Mouse (Mus musculus): ENCODE measurements around the gene A530032D15Rik. TPM values are rescaled to one million over a fixed set of nuclear protein-coding genes. Genes with fewer than 3 reads are reported as not detected.
"Not testable (repeated sequence)": the region's sequence is repeated elsewhere in the genome, so short reads cannot be mapped to it uniquely, and the experiment has no call there.

The A530032D15Rik gene
- polyA plus RNA-seq, 1 experiment from 2014 or later, result 0.31 TPM

GRCm38 (mm10) chr1:85112266-85112665, 2.6 kb upstream of the A530032D15Rik start:
- ATAC-seq (ENCODE audit: insufficient read depth, low FRiP score), result not testable (repeated sequence)
- WGBS, result 88% methylated on average over 7 of the region's 7 CpGs

GRCm38 (mm10) chr1:85111572-85111971, 1.9 kb upstream of the A530032D15Rik start:
- H3K4me3 ChIP-seq (replicated peaks; ENCODE audit: low read length); H3K27me3 ChIP-seq (ENCODE audit: control insufficient read depth, insufficient read depth, low read length); H3K9me3 ChIP-seq (replicated peaks; ENCODE audit: control insufficient read depth, low read length); H3K9ac ChIP-seq (ENCODE audit: low read length); ATAC-seq (ENCODE audit: insufficient read depth, low FRiP score); H3K4me1 ChIP-seq (ENCODE audit: control insufficient read depth, insufficient read depth, low read length); H3K4me2 ChIP-seq (ENCODE audit: low read depth, low read length); H3K36me3 ChIP-seq (ENCODE audit: control insufficient read depth, insufficient read depth, low read length); H3K27ac ChIP-seq (ENCODE audit: low read length): not testable (repeated sequence)
- 60% methylated on average over 9 of the region's 10 CpGs for WGBS

More at GRCm38 (mm10) chr1:85112266-85112665, 2.6 kb upstream of the A530032D15Rik start:
- not testable (repeated sequence) for H3K4me2 ChIP-seq (ENCODE audit: low read depth, low read length); H3K4me1 ChIP-seq (ENCODE audit: control insufficient read depth, insufficient read depth, low read length); H3K36me3 ChIP-seq (ENCODE audit: control insufficient read depth, insufficient read depth, low read length); H3K27me3 ChIP-seq (ENCODE audit: control insufficient read depth, insufficient read depth, low read length); H3K9me3 ChIP-seq (replicated peaks; ENCODE audit: control insufficient read depth, low read length); H3K4me3 ChIP-seq (replicated peaks; ENCODE audit: low read length); H3K27ac ChIP-seq (ENCODE audit: low read length); H3K9ac ChIP-seq (ENCODE audit: low read length)

GRCm38 (mm10) chr1:85110876-85111275, 1.2 kb upstream of the A530032D15Rik start:
- not testable (repeated sequence) for H3K36me3 ChIP-seq (ENCODE audit: control insufficient read depth, insufficient read depth, low read length); H3K4me3 ChIP-seq (replicated peaks; ENCODE audit: low read length); H3K4me1 ChIP-seq (ENCODE audit: control insufficient read depth, insufficient read depth, low read length); H3K9ac ChIP-seq (ENCODE audit: low read length); H3K27ac ChIP-seq (ENCODE audit: low read length); H3K27me3 ChIP-seq (ENCODE audit: control insufficient read depth, insufficient read depth, low read length); ATAC-seq (ENCODE audit: insufficient read depth, low FRiP score); H3K9me3 ChIP-seq (replicated peaks; ENCODE audit: control insufficient read depth, low read length); H3K4me2 ChIP-seq (ENCODE audit: low read depth, low read length)
- 74% methylated on average over 2 of the region's 3 CpGs for WGBS

- WGBS, result 75% methylated on average over 5 of the region's 6 CpGs
- not testable (repeated sequence) for H3K27me3 ChIP-seq (ENCODE audit: control insufficient read depth, insufficient read depth, low read length)
These were observed 3.6 kb downstream of the A530032D15Rik start for GRCm38 (mm10) chr1:85106013-85106412.

GRCm38 (mm10) chr1:85105336-85105735, 4.3 kb downstream of the A530032D15Rik start:
- H3K9ac ChIP-seq (ENCODE audit: low read length); ATAC-seq (ENCODE audit: insufficient read depth, low FRiP score); H3K4me2 ChIP-seq (ENCODE audit: low read depth, low read length); H3K27me3 ChIP-seq (ENCODE audit: control insufficient read depth, insufficient read depth, low read length); H3K27ac ChIP-seq (ENCODE audit: low read length); H3K9me3 ChIP-seq (replicated peaks; ENCODE audit: control insufficient read depth, low read length); H3K36me3 ChIP-seq (ENCODE audit: control insufficient read depth, insufficient read depth, low read length); H3K4me1 ChIP-seq (ENCODE audit: control insufficient read depth, insufficient read depth, low read length); H3K4me3 ChIP-seq (replicated peaks; ENCODE audit: low read length): not testable (repeated sequence)
- WGBS, result 73% methylated on average over 4 of the region's 4 CpGs

More at GRCm38 (mm10) chr1:85106013-85106412, 3.6 kb downstream of the A530032D15Rik start:
- not testable (repeated sequence) for H3K27ac ChIP-seq (ENCODE audit: low read length); H3K9ac ChIP-seq (ENCODE audit: low read length); H3K9me3 ChIP-seq (replicated peaks; ENCODE audit: control insufficient read depth, low read length); H3K4me2 ChIP-seq (ENCODE audit: low read depth, low read length); ATAC-seq (ENCODE audit: insufficient read depth, low FRiP score); H3K36me3 ChIP-seq (ENCODE audit: control insufficient read depth, insufficient read depth, low read length); H3K4me1 ChIP-seq (ENCODE audit: control insufficient read depth, insufficient read depth, low read length); H3K4me3 ChIP-seq (replicated peaks; ENCODE audit: low read length)

GRCm38 (mm10) chr1:85101754-85102153, 7.9 kb downstream of the A530032D15Rik start:
- not testable (repeated sequence) for ATAC-seq (ENCODE audit: insufficient read depth, low FRiP score); H3K4me2 ChIP-seq (ENCODE audit: low read depth, low read length); H3K27me3 ChIP-seq (ENCODE audit: control insufficient read depth, insufficient read depth, low read length); H3K36me3 ChIP-seq (ENCODE audit: control insufficient read depth, insufficient read depth, low read length); H3K9ac ChIP-seq (ENCODE audit: low read length); H3K9me3 ChIP-seq (replicated peaks; ENCODE audit: control insufficient read depth, low read length); H3K4me1 ChIP-seq (ENCODE audit: control insufficient read depth, insufficient read depth, low read length); H3K27ac ChIP-seq (ENCODE audit: low read length); H3K4me3 ChIP-seq (replicated peaks; ENCODE audit: low read length)
- 76% methylated on average over 4 of the region's 4 CpGs for WGBS

GRCm38 (mm10) chr1:85099864-85100263, 9.8 kb downstream of the A530032D15Rik start, which contains the start of gene Gm10553:
Gm10553 (plus strand) TSS chr1:85100164.
- H3K27ac ChIP-seq (ENCODE audit: low read length); H3K4me1 ChIP-seq (ENCODE audit: control insufficient read depth, insufficient read depth, low read length); H3K4me3 ChIP-seq (replicated peaks; ENCODE audit: low read length); H3K36me3 ChIP-seq (ENCODE audit: control insufficient read depth, insufficient read depth, low read length); H3K27me3 ChIP-seq (ENCODE audit: control insufficient read depth, insufficient read depth, low read length); H3K9ac ChIP-seq (ENCODE audit: low read length); ATAC-seq (ENCODE audit: insufficient read depth, low FRiP score); H3K4me2 ChIP-seq (ENCODE audit: low read depth, low read length); H3K9me3 ChIP-seq (replicated peaks; ENCODE audit: control insufficient read depth, low read length): not testable (repeated sequence)
- 65% methylated on average over 1 of the region's 1 CpGs for WGBS

- ATAC-seq (ENCODE audit: insufficient read depth, low FRiP score); H3K9ac ChIP-seq (ENCODE audit: low read length); H3K9me3 ChIP-seq (replicated peaks; ENCODE audit: control insufficient read depth, low read length); H3K27me3 ChIP-seq (ENCODE audit: control insufficient read depth, insufficient read depth, low read length); H3K4me2 ChIP-seq (ENCODE audit: low read depth, low read length); H3K36me3 ChIP-seq (ENCODE audit: control insufficient read depth, insufficient read depth, low read length); H3K27ac ChIP-seq (ENCODE audit: low read length); H3K4me1 ChIP-seq (ENCODE audit: control insufficient read depth, insufficient read depth, low read length); H3K4me3 ChIP-seq (replicated peaks; ENCODE audit: low read length): not testable (repeated sequence)
- WGBS, result 85% methylated on average over 5 of the region's 7 CpGs
These were observed 10.6 kb downstream of the A530032D15Rik start for GRCm38 (mm10) chr1:85099081-85099480.

GRCm38 (mm10) chr1:85093011-85093572, 16.6 kb downstream of the A530032D15Rik start:
- not testable (repeated sequence) for H3K27ac ChIP-seq (ENCODE audit: low read length); H3K4me3 ChIP-seq (replicated peaks; ENCODE audit: low read length); H3K4me2 ChIP-seq (ENCODE audit: low read depth, low read length); ATAC-seq (ENCODE audit: insufficient read depth, low FRiP score); H3K36me3 ChIP-seq (ENCODE audit: control insufficient read depth, insufficient read depth, low read length); H3K9ac ChIP-seq (ENCODE audit: low read length); H3K27me3 ChIP-seq (ENCODE audit: control insufficient read depth, insufficient read depth, low read length); H3K9me3 ChIP-seq (replicated peaks; ENCODE audit: control insufficient read depth, low read length); H3K4me1 ChIP-seq (ENCODE audit: control insufficient read depth, insufficient read depth, low read length)
- 82% methylated on average over 6 of the region's 7 CpGs for WGBS

All from stomach, embryonic 16.5 days (tissue).